In genomic region chr13:98359337-98359736, GRCm38 (mm10) we compare ENCODE assay signal across 16 mouse cellular contexts. TPM values are rescaled to one million over a fixed set of nuclear protein-coding genes. Genes with fewer than 3 reads are reported as not detected.
A peak's percentile ranks its signal among the peaks of the same experiment; 100 is the strongest.
DNase-seq lines count a peak whose midpoint lies in the region; ATAC-seq and TF ChIP-seq lines count a peak whose summit lies in the region.
"Had no signal": no experiment of that assay in that cellular context is flagged by ENCODE, and none has a peak within 500 bp of the region (broad histone marks: within the 10 kb centered on the region; RNA-seq: fewer than 3 reads in every experiment).

No protein-coding gene starts in this region.

- no peak for ATAC-seq in hindbrain, embryonic 12.5 days (ENCODE audit: low FRiP score)
- ATAC-seq in hindbrain, embryonic 16.5 days = no peak
- no peak for ATAC-seq in embryonic facial prominence, embryonic 13.5 days (ENCODE audit: insufficient number of reproducible peaks, insufficient read depth, low FRiP score, low TSS enrichment, low read depth)
- no peak for ATAC-seq in stomach, postnatal 0 days (ENCODE audit: low FRiP score, low TSS enrichment)
- ATAC-seq: intestine, embryonic 16.5 days; liver, embryonic 12.5 days had no signal

- peaks cover 81% of the 10 kb centered on the region for H3K27me3 ChIP-seq in hindbrain, embryonic 12.5 days
- peaks cover 61% of the 10 kb centered on the region for H3K27me3 ChIP-seq in hindbrain, embryonic 16.5 days (replicated peaks; ENCODE audit: control insufficient read depth, insufficient read depth, low read length)
- peaks cover 86% of the 10 kb centered on the region for H3K27me3 ChIP-seq in embryonic facial prominence, embryonic 13.5 days
- H3K27me3 ChIP-seq in stomach, postnatal 0 days (ENCODE audit: control insufficient read depth, insufficient read depth, low read length) = peaks cover 43% of the 10 kb centered on the region; the same call in 1 of the 2 replicates

- H3K4me2 ChIP-seq in hindbrain, embryonic 12.5 days (replicated peaks) = peak overlapping the region; percentile 30; the same call in 1 of the 2 replicates
- no peak overlapping the region for H3K4me2 ChIP-seq in hindbrain, embryonic 16.5 days (ENCODE audit: low read length)
- H3K4me2 ChIP-seq in embryonic facial prominence, embryonic 13.5 days = peak overlapping the region; percentile 51
- H3K4me2 ChIP-seq in stomach, postnatal 0 days (replicated peaks; ENCODE audit: low read depth) = no peak overlapping the region
- H3K4me2 ChIP-seq: liver, embryonic 12.5 days; lung, embryonic 15.5 days had no signal

- no peak overlapping the region for H3K9ac ChIP-seq in hindbrain, embryonic 12.5 days
- H3K9ac ChIP-seq in hindbrain, embryonic 16.5 days (ENCODE audit: low read depth, low read length) = no peak overlapping the region
- no peak overlapping the region for H3K9ac ChIP-seq in embryonic facial prominence, embryonic 13.5 days
- no peak overlapping the region for H3K9ac ChIP-seq in stomach, postnatal 0 days (ENCODE audit: low read length)
- H3K9ac ChIP-seq: liver, embryonic 12.5 days; lung, embryonic 15.5 days had no signal

- TF ChIP-seq EP300 in stomach, postnatal 0 days (optimal IDR thresholded peaks at IDR 0.05) = no peak

- H3K27ac ChIP-seq in hindbrain, embryonic 12.5 days = no peak overlapping the region
- no peak overlapping the region for H3K27ac ChIP-seq in hindbrain, embryonic 16.5 days (ENCODE audit: low read depth, low read length)
- no peak overlapping the region for H3K27ac ChIP-seq in embryonic facial prominence, embryonic 13.5 days
- H3K27ac ChIP-seq in stomach, postnatal 0 days (replicated peaks) = no peak overlapping the region
- H3K27ac ChIP-seq: heart, embryonic 10.5 days; limb, embryonic 10.5 days; liver, embryonic 12.5 days; lung, embryonic 15.5 days had no signal

- H3K36me3 ChIP-seq in hindbrain, embryonic 12.5 days = no peaks in the 10 kb centered on the region
- H3K36me3 ChIP-seq in hindbrain, embryonic 16.5 days (ENCODE audit: control insufficient read depth, insufficient read depth, low read length) = no peaks in the 10 kb centered on the region
- no peaks in the 10 kb centered on the region for H3K36me3 ChIP-seq in embryonic facial prominence, embryonic 13.5 days
- H3K36me3 ChIP-seq in stomach, postnatal 0 days (ENCODE audit: control insufficient read depth, insufficient read depth, low read length) = no peaks in the 10 kb centered on the region
- H3K36me3 ChIP-seq: heart, embryonic 10.5 days; limb, embryonic 10.5 days; liver, embryonic 12.5 days; lung, embryonic 15.5 days had no signal

- H3K4me1 ChIP-seq in hindbrain, embryonic 12.5 days = peaks cover 25% of the 10 kb centered on the region
- peaks cover 14% of the 10 kb centered on the region for H3K4me1 ChIP-seq in hindbrain, embryonic 16.5 days (ENCODE audit: control insufficient read depth, insufficient read depth, low read depth, low read length)
- peaks cover 17% of the 10 kb centered on the region for H3K4me1 ChIP-seq in embryonic facial prominence, embryonic 13.5 days
- peaks cover 3% of the 10 kb centered on the region; the same call in 1 of the 2 replicates for H3K4me1 ChIP-seq in stomach, postnatal 0 days (replicated peaks; ENCODE audit: control insufficient read depth, insufficient read depth)

- H3K9me3 ChIP-seq in hindbrain, embryonic 12.5 days (replicated peaks) = no peaks in the 10 kb centered on the region
- no peaks in the 10 kb centered on the region; the same call in 1 of the 2 replicates for H3K9me3 ChIP-seq in hindbrain, embryonic 16.5 days (ENCODE audit: control insufficient read depth, low read length)
- no peaks in the 10 kb centered on the region for H3K9me3 ChIP-seq in embryonic facial prominence, embryonic 13.5 days
- no peaks in the 10 kb centered on the region for H3K9me3 ChIP-seq in stomach, postnatal 0 days (ENCODE audit: control insufficient read depth, low read length)
- H3K9me3 ChIP-seq: heart, embryonic 10.5 days; limb, embryonic 10.5 days; liver, embryonic 12.5 days; lung, embryonic 15.5 days had no signal

- H3K4me3 ChIP-seq in hindbrain, embryonic 12.5 days = no peak overlapping the region
- no peak overlapping the region for H3K4me3 ChIP-seq in hindbrain, embryonic 16.5 days (ENCODE audit: low read length)
- no peak overlapping the region for H3K4me3 ChIP-seq in embryonic facial prominence, embryonic 13.5 days
- no peak overlapping the region for H3K4me3 ChIP-seq in stomach, postnatal 0 days (ENCODE audit: low read depth, low read length)
- H3K4me3 ChIP-seq: heart, embryonic 10.5 days; limb, embryonic 10.5 days; liver, embryonic 12.5 days; lung, embryonic 15.5 days had no signal

- peak; percentile 27 for DNase-seq in ES-CJ7 (ENCODE audit: low read depth, low spot score)
- DNase-seq in R1 (ENCODE audit: low read depth, low spot score) = peak; percentile 16
- no peak for DNase-seq in stomach, postnatal 0 days (ENCODE audit: low spot score)
- DNase-seq in adrenal gland, adult (ENCODE audit: inconsistent age in 2 of 2, low spot score in 1 of 2) = no peak
- DNase-seq: adrenal gland, postnatal 25 days; cerebellum, adult 9-11 months; gastrocnemius, postnatal 14 days; right cerebral cortex, postnatal 4 days had no signal

- WGBS in hindbrain, embryonic 12.5 days = 4% methylated on average over 6 of the region's 8 CpGs
- 2% methylated on average over 7 of the region's 8 CpGs for WGBS in hindbrain, embryonic 16.5 days
- WGBS in embryonic facial prominence, embryonic 13.5 days = 2% methylated on average over 7 of the region's 8 CpGs
- WGBS in stomach, postnatal 0 days = 2% methylated on average over 6 of the region's 8 CpGs

- TF ChIP-seq CTCF in stomach, postnatal 0 days (IDR thresholded peaks at IDR 0.05; ENCODE audit: low read depth) = no peak

RNA-seq across cellular contexts. Expression of gene Foxd1, which starts 5.3 kb away (rescaled TPM):
- polyA plus RNA-seq in hindbrain, embryonic 12.5 days (2016; fragmentation: Nextera tagmentation; extraction: Ambion mirVana) = 7.0 and 9.2 TPM in 2 replicates
- 0.43 and 0.75 TPM in 2 replicates for polyA plus RNA-seq in hindbrain, embryonic 16.5 days (2015; fragmentation: Nextera tagmentation; extraction: Ambion mirVana)
- 3.5 and 3.9 TPM in 2 replicates for polyA plus RNA-seq in embryonic facial prominence, embryonic 13.5 days (2015; fragmentation: Nextera tagmentation; extraction: Ambion mirVana)
- polyA plus RNA-seq in stomach, postnatal 0 days (2015; fragmentation: Nextera tagmentation; extraction: Ambion mirVana) = not detected in 2 replicates
- polyA plus RNA-seq: intestine, embryonic 16.5 days; liver, embryonic 12.5 days had no signal

RNA-seq across cellular contexts. Expression of gene Btf3, which starts 42.5 kb away (rescaled TPM):
- polyA plus RNA-seq in hindbrain, embryonic 12.5 days (2016; fragmentation: Nextera tagmentation; extraction: Ambion mirVana) = 631 and 677 TPM in 2 replicates
- polyA plus RNA-seq in hindbrain, embryonic 16.5 days (2015; fragmentation: Nextera tagmentation; extraction: Ambion mirVana) = 428 and 449 TPM in 2 replicates
- 725 and 786 TPM in 2 replicates for polyA plus RNA-seq in embryonic facial prominence, embryonic 13.5 days (2015; fragmentation: Nextera tagmentation; extraction: Ambion mirVana)
- polyA plus RNA-seq in stomach, postnatal 0 days (2015; fragmentation: Nextera tagmentation; extraction: Ambion mirVana) = 559 TPM in 2 replicates

Comparison
In these comparisons a context has a peak if more than half of its experiments do, and no peak if none do; other contexts are left out.
1. H3K4me2 ChIP-seq: peak in hindbrain, embryonic 12.5 days (single experiment) and embryonic facial prominence, embryonic 13.5 days (single experiment); none in hindbrain, embryonic 16.5 days (single experiment) and stomach, postnatal 0 days (single experiment).
2. DNase-seq: peak in ES-CJ7 (single experiment) and R1 (single experiment); none in stomach, postnatal 0 days (single experiment) and adrenal gland, adult (0 of 2).